Mouse (Mus musculus) layer of hippocampus, adult 2 months (tissue): ENCODE measurements at regions not wholly inside any gene's neighbourhood (a gene's known extent, or its start where the extent isn't known, plus 50 kb on each side); places are given as distances from the start of the nearest gene placed in this dataset.

Experiments used
- DNase-seq, 2 experiments: peaks; one replicate each; pipeline ENCODE4 v3.0.0; 2022; ENCODE audit warnings: low spot score in 2 of 2
- H3K27ac ChIP-seq: fragments of 200-600 bp; 2 replicates; pipeline ENCODE4 v1.8.1; 2022
- H3K4me3 ChIP-seq: fragments of 200-600 bp; 2 replicates; pipeline ENCODE4 v1.8.1; 2022; ENCODE audit warnings: mild to moderate bottlenecking
- CTCF ChIP-seq: fragments of 200-600 bp; conservative IDR thresholded peaks from 2 replicates; pipeline ENCODE4 v1.8.1; 2022; ENCODE audit warnings: antibody characterized with exemption, mild to moderate bottlenecking, moderate library complexity

- no peak overlapping the region for H3K4me3 ChIP-seq
- no peak for TF ChIP-seq CTCF
- H3K27ac ChIP-seq = no peak overlapping the region
- DNase-seq = no peak
Observed at GRCm38 (mm10) chr17:29439992-29440391, 50.6 kb upstream of the Pim1 start.

- TF ChIP-seq CTCF = no peak
- DNase-seq = no peak
- no peak overlapping the region for H3K27ac ChIP-seq
- no peak overlapping the region for H3K4me3 ChIP-seq
Observed at GRCm38 (mm10) chr17:29440490-29440889, 50.1 kb upstream of the Pim1 start.
